ENCODE assay signal across 9 mouse cellular contexts in genomic region chr13:42725709-42726231, GRCm38 (mm10). TPM values are rescaled to one million over a fixed set of nuclear protein-coding genes. Genes with fewer than 3 reads are reported as not detected.
DNase-seq lines count a peak whose midpoint lies in the region; ATAC-seq and TF ChIP-seq lines count a peak whose summit lies in the region.
"Had no signal": no experiment of that assay in that cellular context is flagged by ENCODE, and none has a peak within 500 bp of the region (broad histone marks: within the 10 kb centered on the region; RNA-seq: fewer than 3 reads in every experiment).

No protein-coding gene starts in this region.

- CTCF ChIA-PET in Patski (lab: Charles Lee): interaction anchor here (0.9 to 1.5 kb wide), 2 partner anchors 17 to 63 kb away, joined by 3 read pairs; no protein-coding TSS in a partner anchor

- H3K36me3 ChIP-seq in hindbrain, embryonic 14.5 days (replicated peaks; ENCODE audit: control insufficient read depth, insufficient read depth): peaks cover 6% of the 10 kb centered on the region; the same call in 1 of the 2 replicates
- no peaks in the 10 kb centered on the region for H3K36me3 ChIP-seq in hindbrain, embryonic 10.5 days
- no peaks in the 10 kb centered on the region for H3K36me3 ChIP-seq in thymus, adult 2 months (ENCODE audit: control insufficient read depth, insufficient read depth, low read length)
- H3K36me3 ChIP-seq in midbrain, embryonic 15.5 days (replicated peaks): no peaks in the 10 kb centered on the region
- H3K36me3 ChIP-seq: neural tube, embryonic 12.5 days had no signal

- TF ChIP-seq POLR2A in thymus, adult 2 months (IDR thresholded peaks at IDR 0.05; ENCODE audit: control insufficient read depth, extremely low read depth, insufficient read depth, low read length, poor library complexity): no peak

- no peak for TF ChIP-seq CTCF in Patski (IDR thresholded peaks at IDR 0.05)
- no peak for TF ChIP-seq CTCF in thymus, adult 2 months (IDR thresholded peaks at IDR 0.05; ENCODE audit: borderline replicate concordance, control insufficient read depth, extremely low read depth, insufficient read depth, low read length, poor library complexity)

- WGBS in hindbrain, embryonic 14.5 days: 53% methylated on average over 7 of the region's 7 CpGs
- 78% methylated on average over 7 of the region's 7 CpGs for WGBS in hindbrain, embryonic 10.5 days
- WGBS in thymus, adult 2 months: 80% methylated on average over 7 of the region's 7 CpGs
- 70% methylated on average over 7 of the region's 7 CpGs for WGBS in midbrain, embryonic 15.5 days

- no peaks in the 10 kb centered on the region for H3K9me3 ChIP-seq in hindbrain, embryonic 14.5 days (ENCODE audit: control insufficient read depth, low read length)
- H3K9me3 ChIP-seq in hindbrain, embryonic 10.5 days: no peaks in the 10 kb centered on the region
- no peaks in the 10 kb centered on the region for H3K9me3 ChIP-seq in midbrain, embryonic 15.5 days
- H3K9me3 ChIP-seq: neural tube, embryonic 12.5 days had no signal

- H3K27me3 ChIP-seq in hindbrain, embryonic 14.5 days (ENCODE audit: control insufficient read depth, insufficient read depth, low read length): no peaks in the 10 kb centered on the region
- H3K27me3 ChIP-seq in hindbrain, embryonic 10.5 days (ENCODE audit: insufficient read depth, poor library complexity, severe bottlenecking): no peaks in the 10 kb centered on the region; the same call in none of the 2 replicates
- H3K27me3 ChIP-seq in Patski: no peaks in the 10 kb centered on the region
- no peaks in the 10 kb centered on the region for H3K27me3 ChIP-seq in thymus, adult 2 months (ENCODE audit: control insufficient read depth, insufficient read depth, low read length)
- no peaks in the 10 kb centered on the region for H3K27me3 ChIP-seq in midbrain, embryonic 15.5 days (replicated peaks)
- H3K27me3 ChIP-seq: neural tube, embryonic 12.5 days had no signal

- H3K27ac ChIP-seq in hindbrain, embryonic 14.5 days: no peak overlapping the region
- H3K27ac ChIP-seq in hindbrain, embryonic 10.5 days: no peak overlapping the region
- no peak overlapping the region for H3K27ac ChIP-seq in thymus, adult 2 months (ENCODE audit: control insufficient read depth, insufficient read depth, low read length)
- H3K27ac ChIP-seq in midbrain, embryonic 15.5 days: no peak overlapping the region
- H3K27ac ChIP-seq: neural tube, embryonic 12.5 days had no signal

- no peak overlapping the region for H3K9ac ChIP-seq in hindbrain, embryonic 14.5 days
- no peak overlapping the region for H3K9ac ChIP-seq in midbrain, embryonic 15.5 days
- H3K9ac ChIP-seq: neural tube, embryonic 12.5 days had no signal

- no peak overlapping the region for H3K4me2 ChIP-seq in hindbrain, embryonic 14.5 days (replicated peaks)
- no peak overlapping the region for H3K4me2 ChIP-seq in midbrain, embryonic 15.5 days
- H3K4me2 ChIP-seq: neural tube, embryonic 12.5 days had no signal

- peaks cover 5% of the 10 kb centered on the region; the same call in 1 of the 2 replicates for H3K4me1 ChIP-seq in hindbrain, embryonic 14.5 days (replicated peaks; ENCODE audit: control insufficient read depth, insufficient read depth, low read length)
- peaks cover under 1% of the 10 kb centered on the region for H3K4me1 ChIP-seq in hindbrain, embryonic 10.5 days (replicated peaks)
- no peaks in the 10 kb centered on the region for H3K4me1 ChIP-seq in thymus, adult 2 months (replicated peaks; ENCODE audit: control insufficient read depth, insufficient read depth, low read length)
- peaks cover 6% of the 10 kb centered on the region; the same call in 1 of the 2 replicates for H3K4me1 ChIP-seq in midbrain, embryonic 15.5 days
- H3K4me1 ChIP-seq: neural tube, embryonic 12.5 days had no signal

- in situ Hi-C loops in Patski (cut with MboI; ENCODE audit: low pct_unique_long_range_greater_than_20kb): no loop called here

- 0 out of 2 replicates have a peak, but pooled peaks have one; percentile 53 for ATAC-seq in hindbrain, embryonic 14.5 days (ENCODE audit: low FRiP score)
- peak; percentile 23 for ATAC-seq in Patski
- no peak for ATAC-seq in midbrain, embryonic 15.5 days (replicated peaks)

- DNase-seq in hindbrain, embryonic 14.5 days (ENCODE audit: low spot score): no peak
- DNase-seq in hindbrain, embryonic 10.5 days (ENCODE audit: low spot score): no peak
- DNase-seq in Patski (ENCODE audit: low read depth, low spot score): no peak
- peak; percentile 35 for DNase-seq in cerebellum, adult 11-12 months
- peak; percentile 62 for DNase-seq in kidney, adult 9 months
- no peak for DNase-seq in thymus, adult 2 months
- no peak for DNase-seq in thymus, postnatal 25 days

- POLR2A ChIA-PET in Patski (lab: Charles Lee): no interaction called here

- H3K4me3 ChIP-seq in hindbrain, embryonic 14.5 days (replicated peaks; ENCODE audit: low read length): no peak overlapping the region
- no peak overlapping the region for H3K4me3 ChIP-seq in hindbrain, embryonic 10.5 days
- no peak overlapping the region for H3K4me3 ChIP-seq in thymus, adult 2 months (ENCODE audit: control insufficient read depth, insufficient read depth, low read length)
- no peak overlapping the region for H3K4me3 ChIP-seq in midbrain, embryonic 15.5 days
- H3K4me3 ChIP-seq: neural tube, embryonic 12.5 days had no signal

RNA-seq across cellular contexts. Expression of gene Phactr1, which starts 45.3 kb away (rescaled TPM):
- 55.1 and 56.6 TPM in 2 replicates for polyA plus RNA-seq in hindbrain, embryonic 14.5 days (2014; fragmentation: Nextera tagmentation; extraction: Ambion mirVana)
- 15.1 and 22.0 TPM in 2 replicates for polyA plus RNA-seq in hindbrain, embryonic 10.5 days (2016; fragmentation: Nextera tagmentation; extraction: Ambion mirVana)
- 0.08 TPM for polyA plus RNA-seq in Patski (2021)
- 0.62 and 0.82 TPM in 2 replicates for polyA plus RNA-seq in thymus, adult 2 months (2012; rRNA removed)
- 55.6 and 62.1 TPM in 2 replicates for polyA plus RNA-seq in midbrain, embryonic 15.5 days (2015; fragmentation: Nextera tagmentation; extraction: Ambion mirVana)

Comparison
In these comparisons a context has a peak if more than half of its experiments do, and no peak if none do; other contexts are left out.
1. DNase-seq: peak in cerebellum, adult 11-12 months (single experiment) and kidney, adult 9 months (single experiment); none in hindbrain, embryonic 14.5 days (single experiment), hindbrain, embryonic 10.5 days (single experiment), Patski (single experiment), thymus, adult 2 months (single experiment) and thymus, postnatal 25 days (single experiment).